Mouse (Mus musculus) E14TG2a.4 (cell line): Measurements from ENCODE around the gene Catsper1.

Source experiments
- CTCF ChIP-seq: conservative IDR thresholded peaks from 2 replicates; pipeline ENCODE4 v1.5.1; 2014; ENCODE audit warnings: low read length
- NANOG ChIP-seq: IDR thresholded peaks from 2 replicates; pipeline ENCODE4 v1.6.1; 2014; ENCODE audit warnings: borderline replicate concordance, low read length, mixed read lengths
- POU5F1 ChIP-seq: IDR thresholded peaks from 2 replicates; pipeline ENCODE4 v1.6.1; 2014; ENCODE audit warnings: low read length, borderline replicate concordance

- no peak for TF ChIP-seq CTCF
- no peak for TF ChIP-seq NANOG
- TF ChIP-seq POU5F1 = no peak
Observed at GRCm38 (mm10) chr19:5365751-5366150, 30.2 kb downstream of the Catsper1 start.
